Mouse (Mus musculus): ENCODE data around the gene Kcnk16.

DNA sequence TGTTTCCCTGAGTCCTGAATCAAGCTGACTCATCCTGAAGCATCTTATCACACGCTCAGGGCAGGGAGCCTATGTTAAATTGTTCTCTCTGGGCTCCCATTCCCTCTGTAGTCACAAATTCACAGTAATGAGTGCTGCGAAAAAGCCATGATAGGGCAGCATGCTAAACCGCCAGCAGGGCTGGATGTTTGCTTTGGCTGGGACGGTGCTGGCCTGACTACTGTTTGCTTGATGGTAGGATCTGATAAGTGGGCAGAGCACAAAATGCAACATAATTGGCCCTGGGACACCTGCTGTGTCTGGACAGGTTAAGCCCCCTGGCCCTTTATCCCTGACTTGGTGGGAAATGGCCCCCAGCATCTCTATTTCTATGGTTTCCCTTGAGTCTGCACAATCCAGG, 22.4 kb upstream of the Kcnk16 start:
- TF ChIP-seq CTCF (IDR thresholded peaks at IDR 0.05) = no peak
- TF ChIP-seq POLR2A (IDR thresholded peaks at IDR 0.05; ENCODE audit: insufficient read depth, low read depth, low read length) = no peak

Measured in heart, adult 2 months (tissue).